Mouse (Mus musculus) stomach, postnatal 0 days (tissue): Measurements from ENCODE around the gene Naa35.

ENCODE experiments used
- CTCF ChIP-seq: IDR thresholded peaks from 2 replicates; pipeline ENCODE4 v1.5.1; 2016; ENCODE audit warnings: antibody characterized with exemption, low read depth, mild to moderate bottlenecking, moderate library complexity
- EP300 ChIP-seq: optimal IDR thresholded peaks from 2 replicates; pipeline ENCODE3; 2016; ENCODE audit warnings: antibody characterized with exemption

- TF ChIP-seq CTCF (no peak), EP300 (no peak)
Observed at GRCm38 (mm10) chr13:59558776-59559175, 26.3 kb upstream of the Naa35 start.
